Comparison of ENCODE assay signal across 8 mouse cellular contexts in the genomic region with DNA sequence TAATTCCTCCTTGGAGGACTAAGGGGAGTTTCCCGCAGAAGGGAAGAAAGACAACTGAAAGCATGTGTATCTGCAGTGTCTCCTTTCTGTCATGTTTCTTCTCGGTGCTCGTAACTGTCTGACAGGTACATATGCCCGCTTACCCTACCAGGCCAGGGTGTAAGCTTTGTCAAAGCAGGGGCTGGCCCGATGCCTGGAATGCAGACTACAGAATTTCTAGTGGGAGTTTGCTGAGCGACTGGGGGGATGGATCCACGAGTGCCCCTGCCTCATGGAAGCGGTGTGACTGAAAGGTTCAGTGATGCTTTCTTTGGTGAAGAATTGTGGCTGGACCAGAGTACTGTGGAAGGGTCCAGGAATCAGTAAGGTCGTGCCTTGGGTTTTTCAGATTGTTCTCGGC. TPM values are rescaled to one million over a fixed set of nuclear protein-coding genes. Genes with fewer than 3 reads are reported as not detected.
DNase-seq lines count a peak whose midpoint lies in the region; ATAC-seq and TF ChIP-seq lines count a peak whose summit lies in the region.

No protein-coding gene starts in this region.

- no peaks in the 10 kb centered on the region for H3K27me3 ChIP-seq in kidney, postnatal 0 days (ENCODE audit: insufficient read depth, low read length)
- H3K27me3 ChIP-seq in embryonic facial prominence, embryonic 12.5 days = peaks cover 3% of the 10 kb centered on the region; the same call in 1 of the 2 replicates
- no peaks in the 10 kb centered on the region for H3K27me3 ChIP-seq in intestine, embryonic 14.5 days (replicated peaks; ENCODE audit: control insufficient read depth, insufficient read depth, low read length)
- no peaks in the 10 kb centered on the region for H3K27me3 ChIP-seq in myocyte (ENCODE audit: control insufficient read depth, insufficient read depth, insufficient read length)

- peak overlapping the region; percentile 72 for H3K4me2 ChIP-seq in kidney, postnatal 0 days (ENCODE audit: low read length)
- peak overlapping the region; percentile 90 for H3K4me2 ChIP-seq in embryonic facial prominence, embryonic 12.5 days (replicated peaks)
- H3K4me2 ChIP-seq in intestine, embryonic 14.5 days (ENCODE audit: low read length) = peak overlapping the region; percentile 80
- peak overlapping the region; percentile 73 for H3K4me2 ChIP-seq in myocyte (ENCODE audit: low read depth)

- H3K4me1 ChIP-seq in kidney, postnatal 0 days (replicated peaks; ENCODE audit: insufficient read depth, low read length) = peaks cover 20% of the 10 kb centered on the region
- H3K4me1 ChIP-seq in embryonic facial prominence, embryonic 12.5 days = peaks cover 18% of the 10 kb centered on the region
- peaks cover 29% of the 10 kb centered on the region for H3K4me1 ChIP-seq in intestine, embryonic 14.5 days (replicated peaks; ENCODE audit: control insufficient read depth, insufficient read depth, low read length)

- no peak for ATAC-seq in kidney, postnatal 0 days (replicated peaks; ENCODE audit: low FRiP score, low read depth)
- no peak for ATAC-seq in embryonic facial prominence, embryonic 12.5 days (ENCODE audit: insufficient number of reproducible peaks, insufficient read depth, low FRiP score, low TSS enrichment)
- no peak for ATAC-seq in intestine, embryonic 14.5 days (replicated peaks; ENCODE audit: low FRiP score, low TSS enrichment, low read depth)

- peak overlapping the region; percentile 97; the same call in 1 of the 2 replicates for H3K9ac ChIP-seq in kidney, postnatal 0 days (ENCODE audit: low read depth, low read length)
- H3K9ac ChIP-seq in embryonic facial prominence, embryonic 12.5 days = peak overlapping the region; percentile 94; the same call in 1 of the 2 replicates
- peak overlapping the region; percentile 88 for H3K9ac ChIP-seq in intestine, embryonic 14.5 days (ENCODE audit: low read length)

- no peak for TF ChIP-seq POLR2A in myocyte (IDR thresholded peaks at IDR 0.05; ENCODE audit: insufficient read length, low read depth)

- H3K9me3 ChIP-seq in kidney, postnatal 0 days (replicated peaks; ENCODE audit: low read length) = no peaks in the 10 kb centered on the region
- no peaks in the 10 kb centered on the region for H3K9me3 ChIP-seq in embryonic facial prominence, embryonic 12.5 days
- no peaks in the 10 kb centered on the region for H3K9me3 ChIP-seq in intestine, embryonic 14.5 days (ENCODE audit: control insufficient read depth, low read length)

- TF ChIP-seq CTCF in kidney, postnatal 0 days (IDR thresholded peaks at IDR 0.05; ENCODE audit: low read depth) = no peak

- WGBS in kidney, postnatal 0 days = 88% methylated on average over 10 of the region's 10 CpGs
- 89% methylated on average over 10 of the region's 10 CpGs for WGBS in embryonic facial prominence, embryonic 12.5 days
- WGBS in intestine, embryonic 14.5 days = 84% methylated on average over 10 of the region's 10 CpGs

- no peak overlapping the region for H3K27ac ChIP-seq in kidney, postnatal 0 days
- no peak overlapping the region for H3K27ac ChIP-seq in embryonic facial prominence, embryonic 12.5 days
- no peak overlapping the region for H3K27ac ChIP-seq in intestine, embryonic 14.5 days (ENCODE audit: low read depth)

- peaks cover 13% of the 10 kb centered on the region for H3K36me3 ChIP-seq in kidney, postnatal 0 days (ENCODE audit: insufficient read depth, low read length)
- H3K36me3 ChIP-seq in embryonic facial prominence, embryonic 12.5 days = peaks cover 12% of the 10 kb centered on the region
- H3K36me3 ChIP-seq in intestine, embryonic 14.5 days (ENCODE audit: control insufficient read depth, insufficient read depth, low read length) = peaks cover 21% of the 10 kb centered on the region
- peaks cover 7% of the 10 kb centered on the region for H3K36me3 ChIP-seq in myocyte (ENCODE audit: control insufficient read depth, insufficient read depth)

- H3K79me2 ChIP-seq in myocyte (ENCODE audit: control insufficient read depth, insufficient read depth) = peaks cover 52% of the 10 kb centered on the region

- H3ac ChIP-seq in myocyte (ENCODE audit: control insufficient read depth, insufficient read length) = peak overlapping the region; percentile 50

- DNase-seq in kidney, postnatal 0 days (ENCODE audit: low spot score) = no peak
- DNase-seq in kidney, postnatal 25 days = no peak
- DNase-seq in intestine, embryonic 14.5 days (ENCODE audit: low spot score) = no peak
- DNase-seq in left cerebral cortex, adult 9 months (ENCODE audit: low spot score in 2 of 2) = no peak
- DNase-seq in B cell, adult 2 months = no peak
- DNase-seq in urinary bladder, postnatal 4 days (ENCODE audit: low spot score in 2 of 2) = no peak

- peak overlapping the region; percentile 97; the same call in 1 of the 2 replicates for H3K4me3 ChIP-seq in kidney, postnatal 0 days (replicated peaks; ENCODE audit: low read depth, low read length)
- H3K4me3 ChIP-seq in embryonic facial prominence, embryonic 12.5 days = peak overlapping the region; percentile 99
- H3K4me3 ChIP-seq in intestine, embryonic 14.5 days (ENCODE audit: low read depth, low read length) = peak overlapping the region; percentile 100; the same call in 1 of the 2 replicates
- peak overlapping the region; percentile 86 for H3K4me3 ChIP-seq in myocyte

TF ChIP-seq in myocyte, 11 proteins besides CTCF, POLR2A, EP300 and RAD21:
- TF ChIP-seq POLR2AphosphoS2 (IDR thresholded peaks at IDR 0.05; ENCODE audit: insufficient read length, low read depth) (no peak), E2F4 (IDR thresholded peaks at IDR 0.05; ENCODE audit: insufficient read depth) (no peak), USF1 (IDR thresholded peaks at IDR 0.05; ENCODE audit: low read depth) (no peak), MAX (IDR thresholded peaks at IDR 0.05; ENCODE audit: low read depth) (no peak), SRF (IDR thresholded peaks at IDR 0.05; ENCODE audit: control insufficient read depth, insufficient read length, low read depth) (no peak), TCF3 (IDR thresholded peaks at IDR 0.05; ENCODE audit: insufficient read length, low read depth) (no peak), TCF12 (IDR thresholded peaks at IDR 0.05; ENCODE audit: insufficient read depth, poor library complexity, severe bottlenecking) (no peak), MYOD1 (IDR thresholded peaks at IDR 0.05; ENCODE audit: control insufficient read depth in 1 of 3, insufficient read length in 2 of 3, low read depth in 2 of 3) (no peak), CEBPB (IDR thresholded peaks at IDR 0.05; ENCODE audit: insufficient read depth, poor library complexity, severe bottlenecking) (no peak)

RNA-seq across cellular contexts. Expression of a gene that starts 1.4 kb away (rescaled TPM):
- 26.0 and 29.6 TPM in 2 replicates for polyA plus RNA-seq in kidney, postnatal 0 days (2015; fragmentation: Nextera tagmentation; extraction: Ambion mirVana)
- 35.8 and 37.3 TPM in 2 replicates for polyA plus RNA-seq in embryonic facial prominence, embryonic 12.5 days (2016; fragmentation: Nextera tagmentation; extraction: Ambion mirVana)
- polyA plus RNA-seq in intestine, embryonic 14.5 days (2014; fragmentation: Nextera tagmentation; extraction: Ambion mirVana) = 34.0 and 35.3 TPM in 2 replicates
- polyA plus RNA-seq in myocyte (2012; fragmentation: generic; extraction: Trizol) = 19.2 TPM

RNA-seq across cellular contexts. Expression of a gene that starts 5.9 kb away (rescaled TPM):
- 52.5 and 53.7 TPM in 2 replicates for polyA plus RNA-seq in kidney, postnatal 0 days (2015; fragmentation: Nextera tagmentation; extraction: Ambion mirVana)
- polyA plus RNA-seq in embryonic facial prominence, embryonic 12.5 days (2016; fragmentation: Nextera tagmentation; extraction: Ambion mirVana) = 77.9 and 80.2 TPM in 2 replicates
- 71.6 and 75.0 TPM in 2 replicates for polyA plus RNA-seq in intestine, embryonic 14.5 days (2014; fragmentation: Nextera tagmentation; extraction: Ambion mirVana)
- polyA plus RNA-seq in myocyte (2012; fragmentation: generic; extraction: Trizol) = 14.5 TPM
